Mouse (Mus musculus): ENCODE results near the gene Palm. TPM values are rescaled to one million over a fixed set of nuclear protein-coding genes. Genes with fewer than 3 reads are reported as not detected.

Palm gene
- polyA plus RNA-seq, 1 experiment from 2014 or later: 140 TPM

- Histone ChIP-seq H3K4me3 (ENCODE audit: low read depth, low read length) (no peak overlapping the region), H3K4me2 (ENCODE audit: low read depth, low read length, severe bottlenecking) (no peak overlapping the region), H3K27ac (ENCODE audit: low read depth, low read length) (no peak overlapping the region; the same call in 1 of the 2 replicates), H3K9me3 (ENCODE audit: control insufficient read depth, low read length) (no peaks in the 10 kb centered on the region), H3K36me3 (ENCODE audit: control insufficient read depth, insufficient read depth, low read length) (peaks cover 34% of the 10 kb centered on the region), H3K4me1 (replicated peaks; ENCODE audit: control insufficient read depth, insufficient read depth, low read length) (peaks cover 23% of the 10 kb centered on the region), H3K27me3 (ENCODE audit: control insufficient read depth, insufficient read depth, low read length) (no peaks in the 10 kb centered on the region), H3K9ac (ENCODE audit: low read length) (no peak overlapping the region)
- ATAC-seq (replicated peaks; ENCODE audit: low FRiP score) (no peak), DNase-seq (ENCODE audit: low spot score) (no peak)
- 93% methylated on average over 26 of the region's 26 CpGs for WGBS
These were observed 66.9 kb downstream of the Palm start for GRCm38 (mm10) chr10:79860079-79860911.

- H3K36me3 ChIP-seq (ENCODE audit: control insufficient read depth, insufficient read depth, low read length): peaks cover 43% of the 10 kb centered on the region
- H3K27me3 ChIP-seq (ENCODE audit: control insufficient read depth, insufficient read depth, low read length): no peaks in the 10 kb centered on the region
- H3K9me3 ChIP-seq (ENCODE audit: control insufficient read depth, low read length): no peaks in the 10 kb centered on the region
- no peak overlapping the region for H3K27ac ChIP-seq (ENCODE audit: low read depth, low read length)
- H3K4me2 ChIP-seq (ENCODE audit: low read depth, low read length, severe bottlenecking): no peak overlapping the region
- DNase-seq (ENCODE audit: low spot score): no peak
- H3K4me1 ChIP-seq (replicated peaks; ENCODE audit: control insufficient read depth, insufficient read depth, low read length): peaks cover 20% of the 10 kb centered on the region
- no peak overlapping the region for H3K4me3 ChIP-seq (ENCODE audit: low read depth, low read length)
- WGBS: 88% methylated on average over 25 of the region's 25 CpGs
- H3K9ac ChIP-seq (ENCODE audit: low read length): no peak overlapping the region
- ATAC-seq (replicated peaks; ENCODE audit: low FRiP score): no peak
These were observed 68.1 kb downstream of the Palm start for GRCm38 (mm10) chr10:79861230-79862048.

- Histone ChIP-seq H3K4me1 (replicated peaks; ENCODE audit: control insufficient read depth, insufficient read depth, low read length) (peaks cover 12% of the 10 kb centered on the region), H3K36me3 (ENCODE audit: control insufficient read depth, insufficient read depth, low read length) (peaks cover 46% of the 10 kb centered on the region), H3K27ac (ENCODE audit: low read depth, low read length) (no peak overlapping the region)
These were observed 68.8 kb downstream of the Palm start for GRCm38 (mm10) chr10:79862049-79862788.

GRCm38 (mm10) chr10:79862925-79863324 lies 69.6 kb downstream of the Palm start:
- peaks cover 5% of the 10 kb centered on the region; the same call in 1 of the 2 replicates for H3K4me1 ChIP-seq (replicated peaks; ENCODE audit: control insufficient read depth, insufficient read depth, low read length)
- DNase-seq (ENCODE audit: low spot score): no peak
- no peaks in the 10 kb centered on the region for H3K27me3 ChIP-seq (ENCODE audit: control insufficient read depth, insufficient read depth, low read length)
- no peak overlapping the region for H3K4me3 ChIP-seq (ENCODE audit: low read depth, low read length)
- H3K27ac ChIP-seq (ENCODE audit: low read depth, low read length): no peak overlapping the region
- no peaks in the 10 kb centered on the region for H3K9me3 ChIP-seq (ENCODE audit: control insufficient read depth, low read length)
- H3K4me2 ChIP-seq (ENCODE audit: low read depth, low read length, severe bottlenecking): no peak overlapping the region
- H3K9ac ChIP-seq (ENCODE audit: low read length): no peak overlapping the region
- H3K36me3 ChIP-seq (ENCODE audit: control insufficient read depth, insufficient read depth, low read length): peaks cover 46% of the 10 kb centered on the region
- 83% methylated on average over 10 of the region's 10 CpGs for WGBS
- no peak for ATAC-seq (replicated peaks; ENCODE audit: low FRiP score)

More at GRCm38 (mm10) chr10:79862049-79862788, 68.8 kb downstream of the Palm start:
- Histone ChIP-seq H3K9me3 (ENCODE audit: control insufficient read depth, low read length) (no peaks in the 10 kb centered on the region), H3K4me3 (ENCODE audit: low read depth, low read length) (no peak overlapping the region), H3K4me2 (ENCODE audit: low read depth, low read length, severe bottlenecking) (no peak overlapping the region), H3K9ac (ENCODE audit: low read length) (no peak overlapping the region), H3K27me3 (ENCODE audit: control insufficient read depth, insufficient read depth, low read length) (no peaks in the 10 kb centered on the region)
- no peak for DNase-seq (ENCODE audit: low spot score)
- no peak for ATAC-seq (replicated peaks; ENCODE audit: low FRiP score)
- WGBS: 90% methylated on average over 23 of the region's 23 CpGs

- H3K4me2 ChIP-seq (ENCODE audit: low read depth, low read length, severe bottlenecking): no peak overlapping the region
- H3K9ac ChIP-seq (ENCODE audit: low read length): no peak overlapping the region
- 0 out of 2 replicates have a peak overlapping the region, but pooled peaks have one; percentile 12 for H3K27ac ChIP-seq (ENCODE audit: low read depth, low read length)
- H3K4me1 ChIP-seq (replicated peaks; ENCODE audit: control insufficient read depth, insufficient read depth, low read length): no peaks in the 10 kb centered on the region
- no peaks in the 10 kb centered on the region for H3K9me3 ChIP-seq (ENCODE audit: control insufficient read depth, low read length)
- no peaks in the 10 kb centered on the region for H3K27me3 ChIP-seq (ENCODE audit: control insufficient read depth, insufficient read depth, low read length)
- peaks cover 42% of the 10 kb centered on the region for H3K36me3 ChIP-seq (ENCODE audit: control insufficient read depth, insufficient read depth, low read length)
- 0 out of 2 replicates have a peak, but pooled peaks have one; percentile 8 for ATAC-seq (replicated peaks; ENCODE audit: low FRiP score)
- no peak for DNase-seq (ENCODE audit: low spot score)
- no peak overlapping the region for H3K4me3 ChIP-seq (ENCODE audit: low read depth, low read length)
- 51% methylated on average over 10 of the region's 10 CpGs for WGBS
These were observed 71.2 kb downstream of the Palm start for GRCm38 (mm10) chr10:79864351-79865188.

DNA sequence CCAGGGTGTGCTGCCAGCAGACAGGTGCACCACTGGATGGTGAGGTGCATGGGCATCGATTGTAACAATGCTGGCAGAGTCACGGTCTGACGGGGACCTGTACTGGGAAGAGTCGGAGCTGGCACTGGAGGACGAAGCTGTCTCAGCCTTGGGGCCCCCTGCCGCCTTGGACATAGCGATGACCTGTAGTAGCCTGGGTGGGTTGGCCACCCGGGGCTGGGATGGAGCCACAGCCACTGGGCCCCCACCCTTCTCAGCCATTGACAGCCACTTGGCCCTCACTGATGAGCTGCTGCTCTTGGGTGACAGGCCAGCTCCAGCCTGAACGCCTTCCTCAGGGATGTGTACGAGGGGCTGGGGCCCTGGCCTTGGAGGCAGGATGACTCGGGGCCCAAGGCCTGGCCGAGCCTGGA lies 71.8 kb downstream of the Palm start:
- Histone ChIP-seq H3K4me3 (ENCODE audit: low read depth, low read length) (no peak overlapping the region), H3K4me2 (ENCODE audit: low read depth, low read length, severe bottlenecking) (no peak overlapping the region), H3K9me3 (ENCODE audit: control insufficient read depth, low read length) (no peaks in the 10 kb centered on the region), H3K27me3 (ENCODE audit: control insufficient read depth, insufficient read depth, low read length) (no peaks in the 10 kb centered on the region), H3K4me1 (replicated peaks; ENCODE audit: control insufficient read depth, insufficient read depth, low read length) (no peaks in the 10 kb centered on the region), H3K9ac (ENCODE audit: low read length) (no peak overlapping the region), H3K36me3 (ENCODE audit: control insufficient read depth, insufficient read depth, low read length) (peaks cover 36% of the 10 kb centered on the region), H3K27ac (ENCODE audit: low read depth, low read length) (0 out of 2 replicates have a peak overlapping the region, but pooled peaks have one; percentile 12)
- no peak for DNase-seq (ENCODE audit: low spot score)
- 70% methylated on average over 12 of the region's 12 CpGs for WGBS
- peak; percentile 31 for ATAC-seq (replicated peaks; ENCODE audit: low FRiP score)

DNA sequence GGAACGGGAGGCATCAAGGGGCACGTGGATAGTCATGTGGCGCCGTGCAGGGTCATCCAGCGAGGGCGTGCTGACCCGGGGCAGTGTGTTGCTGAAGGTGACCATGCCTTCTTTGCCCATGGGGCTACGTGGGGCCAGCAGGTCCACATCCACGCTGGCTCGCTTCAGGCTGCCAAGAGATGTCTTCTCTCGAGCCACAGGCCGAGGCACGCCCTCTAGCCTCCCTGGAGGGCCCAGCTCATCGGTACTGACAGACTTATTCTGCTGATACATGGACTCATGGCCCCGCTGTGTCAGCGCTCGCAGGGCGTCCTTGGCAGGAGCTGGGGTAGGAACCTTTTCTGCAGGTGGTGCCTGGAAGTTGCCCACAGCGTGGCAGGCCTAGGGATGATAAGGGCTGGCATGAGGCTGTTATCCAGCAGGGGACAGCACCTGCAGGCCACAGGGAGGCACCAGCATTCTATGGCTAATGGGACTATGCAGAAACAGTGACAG lies 72.5 kb downstream of the Palm start:
- Histone ChIP-seq H3K4me1 (replicated peaks; ENCODE audit: control insufficient read depth, insufficient read depth, low read length) (no peaks in the 10 kb centered on the region), H3K4me2 (ENCODE audit: low read depth, low read length, severe bottlenecking) (no peak overlapping the region), H3K27me3 (ENCODE audit: control insufficient read depth, insufficient read depth, low read length) (no peaks in the 10 kb centered on the region), H3K36me3 (ENCODE audit: control insufficient read depth, insufficient read depth, low read length) (peaks cover 29% of the 10 kb centered on the region), H3K4me3 (ENCODE audit: low read depth, low read length) (no peak overlapping the region), H3K27ac (ENCODE audit: low read depth, low read length) (no peak overlapping the region), H3K9me3 (ENCODE audit: control insufficient read depth, low read length) (no peaks in the 10 kb centered on the region), H3K9ac (ENCODE audit: low read length) (no peak overlapping the region)
- no peak for DNase-seq (ENCODE audit: low spot score)
- ATAC-seq (replicated peaks; ENCODE audit: low FRiP score): 0 out of 2 replicates have a peak, but pooled peaks have one; percentile 10
- WGBS: 85% methylated on average over 19 of the region's 19 CpGs
